Mouse (Mus musculus): ENCODE results near the gene Krtap4-8. TPM values are rescaled to one million over a fixed set of nuclear protein-coding genes. Genes with fewer than 3 reads are reported as not detected.
"Not testable (repeated sequence)": the region's sequence is repeated elsewhere in the genome, so short reads cannot be mapped to it uniquely, and the experiment has no call there.

Krtap4-8 gene
- total RNA-seq (2017) = not detected in 2 replicates

- no peak for ATAC-seq (replicated peaks; ENCODE audit: low read depth, poor library complexity, severe bottlenecking)
These were observed at the start of gene Krtap4-8 for GRCm38 (mm10) chr11:99780604-99781003. Gene Krtap4-8 (minus strand): TSS chr11:99780704.

DNA sequence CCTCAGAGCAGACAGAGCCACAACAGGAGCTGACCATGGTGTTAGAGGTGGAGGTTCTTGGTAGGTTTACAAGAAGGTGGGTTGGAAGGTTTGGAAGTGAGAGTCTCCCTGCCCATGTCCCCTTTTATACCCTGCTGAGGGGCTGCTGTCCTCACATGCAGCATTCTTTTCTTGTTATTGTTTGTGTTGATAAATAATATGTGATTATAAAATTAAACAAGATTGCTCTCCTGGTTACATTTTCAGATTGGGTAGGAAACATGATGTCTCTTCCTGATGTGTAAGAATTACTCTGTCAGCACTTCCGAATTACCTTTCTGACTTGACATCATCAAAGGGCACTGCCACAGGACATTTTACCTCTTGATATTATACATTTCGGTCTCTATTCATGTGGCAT lies 35.1 kb upstream of the Krtap4-8 start, which contains the start of gene Gm11564:
Gm11564 (minus strand) TSS at position 101 of the 400 bp plus-strand sequence.
- ATAC-seq (replicated peaks; ENCODE audit: low read depth, poor library complexity, severe bottlenecking) = not testable (repeated sequence)

GRCm38 (mm10) chr11:99809792-99810191 lies 29.3 kb upstream of the Krtap4-8 start, which contains the start of gene Krtap4-13:
Gene Krtap4-13 (minus strand): TSS chr11:99809892.
- not testable (repeated sequence) for ATAC-seq (replicated peaks; ENCODE audit: low read depth, poor library complexity, severe bottlenecking)

- ATAC-seq (replicated peaks; ENCODE audit: low read depth, poor library complexity, severe bottlenecking) = not testable (repeated sequence)
These were observed 23.8 kb upstream of the Krtap4-8 start, which contains the start of gene Gm11554 for GRCm38 (mm10) chr11:99804346-99804745. Gene Gm11554 (minus strand): TSS chr11:99804446.

- not testable (repeated sequence) for ATAC-seq (replicated peaks; ENCODE audit: low read depth, poor library complexity, severe bottlenecking)
These were observed 18.3 kb upstream of the Krtap4-8 start, which contains the start of gene Gm11569 for GRCm38 (mm10) chr11:99798832-99799231. Gene Gm11569 (minus strand): TSS chr11:99798932.

DNA sequence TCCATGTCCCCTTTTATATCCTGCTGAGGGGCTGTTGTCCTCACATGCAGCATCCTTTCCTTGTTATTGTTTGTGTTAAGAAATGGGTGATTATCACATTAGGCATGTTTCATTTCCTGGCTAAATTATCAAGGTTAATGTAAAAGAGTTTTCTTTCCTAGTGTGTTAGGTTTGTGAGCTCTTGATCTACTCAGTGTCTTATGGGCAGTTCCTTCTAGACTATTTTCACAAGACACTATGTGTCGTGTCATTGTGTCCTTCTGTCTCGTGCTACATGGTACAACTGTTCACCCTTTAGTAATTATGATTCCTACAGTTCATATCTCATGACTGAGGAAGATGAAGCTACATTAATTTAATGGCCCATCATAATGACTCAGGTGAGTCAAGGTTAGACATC lies 12.9 kb upstream of the Krtap4-8 start, which contains the start of gene Gm11596:
Gm11596 (minus strand) TSS at position 101 of the 400 bp plus-strand sequence.
- ATAC-seq (replicated peaks; ENCODE audit: low read depth, poor library complexity, severe bottlenecking) = no peak

- ATAC-seq (replicated peaks; ENCODE audit: low read depth, poor library complexity, severe bottlenecking) = not testable (repeated sequence)
These were observed 4.4 kb upstream of the Krtap4-8 start, which contains the start of gene Krtap4-9 for GRCm38 (mm10) chr11:99784900-99785299. Gene Krtap4-9 (plus strand): TSS chr11:99785200.

DNA sequence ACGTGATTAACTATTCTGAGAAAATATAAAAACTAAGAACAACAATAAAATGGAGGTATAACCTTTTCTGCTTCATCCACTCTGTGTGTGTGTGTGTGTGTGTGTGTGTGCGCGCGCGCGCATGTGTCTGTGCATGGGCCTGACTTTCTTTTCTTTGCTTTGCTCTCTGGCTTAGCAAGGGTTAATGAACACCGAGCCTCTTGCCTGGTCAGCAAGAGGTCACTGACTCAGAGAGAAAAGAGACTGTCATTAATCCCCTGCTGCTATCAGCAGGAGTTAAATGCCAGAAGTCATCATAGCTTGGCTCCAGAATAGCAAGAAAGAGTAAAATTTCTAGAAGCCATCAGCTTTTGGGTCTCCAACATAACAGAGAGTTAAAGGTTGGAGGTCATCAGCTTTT lies 2.1 kb downstream of the Krtap4-8 start:
- no peak for ATAC-seq (replicated peaks; ENCODE audit: low read depth, poor library complexity, severe bottlenecking)

DNA sequence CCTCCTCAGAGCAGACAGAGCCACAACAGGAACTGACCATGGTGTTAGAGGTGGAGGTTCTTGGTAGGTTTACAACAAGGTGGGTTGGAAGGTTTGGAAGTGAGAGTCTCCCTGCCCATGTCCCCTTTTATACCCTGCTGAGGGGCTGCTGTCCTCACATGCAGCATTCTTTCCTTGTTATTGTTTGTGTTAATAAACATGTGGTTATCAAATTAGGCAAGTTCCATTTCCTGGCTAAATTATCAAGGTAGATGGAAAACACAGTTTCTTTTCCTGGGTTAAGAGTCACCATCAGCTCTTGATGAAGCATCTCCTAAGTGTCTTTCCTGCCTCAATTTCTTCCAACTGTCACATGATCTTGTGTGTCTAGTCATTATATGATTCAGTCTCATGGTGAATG lies 7.7 kb downstream of the Krtap4-8 start, which contains the start of gene Gm11595:
Gm11595 (minus strand) TSS at position 101 of the 400 bp plus-strand sequence.
- not testable (repeated sequence) for ATAC-seq (replicated peaks; ENCODE audit: low read depth, poor library complexity, severe bottlenecking)

GRCm38 (mm10) chr11:99768410-99768809 lies 12.1 kb downstream of the Krtap4-8 start:
- ATAC-seq (replicated peaks; ENCODE audit: low read depth, poor library complexity, severe bottlenecking) = no peak

- ATAC-seq (replicated peaks; ENCODE audit: low read depth, poor library complexity, severe bottlenecking) = no peak
These were observed 21.6 kb downstream of the Krtap4-8 start for GRCm38 (mm10) chr11:99758877-99759276.

DNA sequence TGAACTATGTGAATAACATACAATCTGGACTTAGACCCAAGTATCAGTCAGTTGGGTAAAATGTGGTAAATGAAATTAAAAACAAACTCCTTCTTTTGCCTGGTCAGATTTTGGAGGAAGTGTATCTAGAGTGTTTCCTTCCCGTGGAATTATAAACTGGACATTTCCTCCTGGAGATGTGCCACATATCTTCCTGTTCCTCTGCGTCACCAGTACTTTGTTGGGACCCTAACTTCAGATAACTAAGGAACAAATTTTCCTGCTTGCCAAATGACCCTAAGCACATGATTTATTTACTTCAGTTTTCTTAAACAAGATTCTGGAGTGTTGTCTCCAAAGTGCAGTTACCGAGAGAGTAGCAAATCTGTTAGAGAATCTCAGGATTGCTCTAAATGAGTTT lies 36.5 kb downstream of the Krtap4-8 start:
- ATAC-seq (replicated peaks; ENCODE audit: low read depth, poor library complexity, severe bottlenecking) = no peak

GRCm38 (mm10) chr11:99734190-99734589 lies 46.3 kb downstream of the Krtap4-8 start, which contains the start of gene Gm14180:
Gene Gm14180 (minus strand): TSS chr11:99734290.
- ATAC-seq (replicated peaks; ENCODE audit: low read depth, poor library complexity, severe bottlenecking) = no peak

Other genes starting within 250 kb of the Krtap4-8 start
- gene Krt40, start 237.5 kb downstream of the Krtap4-8 start, total RNA-seq (2017) = not detected in 2 replicates
- gene Krtap3-3, start 229.8 kb downstream of the Krtap4-8 start, total RNA-seq (2017) = not detected in 2 replicates
- not detected in 2 replicates for gene Krtap3-2, start 223.9 kb downstream of the Krtap4-8 start, total RNA-seq (2017)
- gene Gm11939, start 221.2 kb downstream of the Krtap4-8 start, total RNA-seq (2017) = not detected in 2 replicates
- gene Krtap3-1, start 214.1 kb downstream of the Krtap4-8 start, total RNA-seq (2017) = not detected in 2 replicates
- gene Krtap1-5, start 199.7 kb downstream of the Krtap4-8 start, total RNA-seq (2017) = not detected in 2 replicates
- gene Krtap1-4, start 197.1 kb downstream of the Krtap4-8 start, total RNA-seq (2017) = not detected in 2 replicates
- gene Krtap1-3, start 189.4 kb downstream of the Krtap4-8 start, total RNA-seq (2017) = not detected in 2 replicates
- not detected in 2 replicates for gene Krtap9-3, start 182.6 kb downstream of the Krtap4-8 start, total RNA-seq (2017)
- gene Gm11938, start 177.4 kb downstream of the Krtap4-8 start, total RNA-seq (2017) = not detected in 2 replicates
- gene Gm11937, start 170.5 kb downstream of the Krtap4-8 start, total RNA-seq (2017) = not detected in 2 replicates
- not detected in 2 replicates for gene Krtap2-4, start 165.9 kb downstream of the Krtap4-8 start, total RNA-seq (2017)
- not detected in 2 replicates for gene Gm11562, start 160.3 kb downstream of the Krtap4-8 start, total RNA-seq (2017)
- gene Krtap4-1, start 152.5 kb downstream of the Krtap4-8 start, total RNA-seq (2017) = not detected in 2 replicates
- not detected in 2 replicates for gene Krtap4-2, start 145.6 kb downstream of the Krtap4-8 start, total RNA-seq (2017)
- not detected in 2 replicates for gene Krtap4-7, start 136.6 kb downstream of the Krtap4-8 start, total RNA-seq (2017)
- not detected in 2 replicates for gene Gm11555, start 130.5 kb downstream of the Krtap4-8 start, total RNA-seq (2017)
- gene Gm11563, start 121.7 kb downstream of the Krtap4-8 start, total RNA-seq (2017) = not detected in 2 replicates
- not detected in 2 replicates for gene Krtap4-6, start 114.7 kb downstream of the Krtap4-8 start, total RNA-seq (2017)
- gene Gm14190, start 90.0 kb downstream of the Krtap4-8 start, total RNA-seq (2017) = not detected in 2 replicates
- gene Gm14180, start 46.4 kb downstream of the Krtap4-8 start, total RNA-seq (2017) = not detected in 2 replicates
- not detected in 2 replicates for gene Gm11595, start 7.8 kb downstream of the Krtap4-8 start, total RNA-seq (2017)
- not detected in 2 replicates for gene Krtap4-9, start 4.5 kb upstream of the Krtap4-8 start, total RNA-seq (2017)
- gene Gm11596, start 12.8 kb upstream of the Krtap4-8 start, total RNA-seq (2017) = not detected in 2 replicates
- gene Gm11569, start 18.2 kb upstream of the Krtap4-8 start, total RNA-seq (2017) = not detected in 2 replicates
- not detected in 2 replicates for gene Gm11554, start 23.7 kb upstream of the Krtap4-8 start, total RNA-seq (2017)
- gene Krtap4-13, start 29.2 kb upstream of the Krtap4-8 start, total RNA-seq (2017) = not detected in 2 replicates
- gene Gm11564, start 35.0 kb upstream of the Krtap4-8 start, total RNA-seq (2017) = not detected in 2 replicates
- not detected in 2 replicates for gene 2300003K06Rik, start 57.4 kb upstream of the Krtap4-8 start, total RNA-seq (2017)
- not detected in 2 replicates for gene Krtap4-16, start 70.9 kb upstream of the Krtap4-8 start, total RNA-seq (2017)
- not detected in 2 replicates for gene Gm11568, start 77.2 kb upstream of the Krtap4-8 start, total RNA-seq (2017)
- gene Gm11559, start 83.8 kb upstream of the Krtap4-8 start, total RNA-seq (2017) = not detected in 2 replicates
- not detected in 2 replicates for gene Krtap9-1, start 92.7 kb upstream of the Krtap4-8 start, total RNA-seq (2017)
- gene Gm11567, start 98.5 kb upstream of the Krtap4-8 start, total RNA-seq (2017) = not detected in 2 replicates
- not detected in 2 replicates for gene Krtap31-1, start 127.2 kb upstream of the Krtap4-8 start, total RNA-seq (2017)
- not detected in 2 replicates for gene Gm11565, start 134.0 kb upstream of the Krtap4-8 start, total RNA-seq (2017)
- not detected in 2 replicates for gene Krtap31-2, start 155.6 kb upstream of the Krtap4-8 start, total RNA-seq (2017)
- gene Krtap9-5, start 167.8 kb upstream of the Krtap4-8 start, total RNA-seq (2017) = not detected in 2 replicates
- gene Krtap29-1, start 198.3 kb upstream of the Krtap4-8 start, total RNA-seq (2017) = not detected in 2 replicates
- not detected in 2 replicates for gene Krtap16-1, start 205.9 kb upstream of the Krtap4-8 start, total RNA-seq (2017)
- gene Krtap17-1, start 213.3 kb upstream of the Krtap4-8 start, total RNA-seq (2017) = not detected in 2 replicates
- gene Krt33a, start 235.5 kb upstream of the Krtap4-8 start, total RNA-seq (2017) = not detected in 2 replicates
- gene Krt33b, start 249.2 kb upstream of the Krtap4-8 start, total RNA-seq (2017) = not detected in 2 replicates